Mouse (Mus musculus) T-helper 17 cell (primary cell): ENCODE measurements around the gene Grin2d.

ENCODE experiments used
- in situ Hi-C, 2 experiments: fragments of 300-600 bp; cut with MboI, MseI; formaldehyde crosslinking; loops; 1 replicate in 1 of 2; 2 replicates in 1 of 2; pipeline ENCODE4 v1.15.1; 2025; ENCODE audit warnings: high pct_unique_total_duplicates in 2 of 2

Gene Grin2d

GRCm38 (mm10) chr7:45813787-45814779 is 64.1 kb downstream of the Grin2d start, which contains the start of gene Cyth2:
Cyth2 (minus strand) TSS chr7:45814581.
- in situ Hi-C loops, result no loop called here

- in situ Hi-C loops, result no loop called here
Observed at GRCm38 (mm10) chr7:45812921-45813320, 65.3 kb downstream of the Grin2d start.

GRCm38 (mm10) chr7:45809276-45810075 is 68.7 kb downstream of the Grin2d start:
- in situ Hi-C loops, result loop anchor here in 1 of 2 experiments (5.0 kb wide), 1 partner anchor 77 kb away; no protein-coding TSS in a partner anchor

GRCm38 (mm10) chr7:45808471-45808870 is 69.7 kb downstream of the Grin2d start:
- in situ Hi-C loops, result loop anchor here in 1 of 2 experiments (5.0 kb wide), 1 partner anchor 76 kb away; no protein-coding TSS in a partner anchor

GRCm38 (mm10) chr7:45805941-45806340 is 72.2 kb downstream of the Grin2d start:
- in situ Hi-C loops, result loop anchor here in 1 of 2 experiments (5.0 kb wide), 1 partner anchor 74 kb away; no protein-coding TSS in a partner anchor

- in situ Hi-C loops, result loop anchor here in 1 of 2 experiments (5.0 kb wide), 1 partner anchor 70 kb away; no protein-coding TSS in a partner anchor
Observed at GRCm38 (mm10) chr7:45802551-45802950, 75.6 kb downstream of the Grin2d start.

GRCm38 (mm10) chr7:45801348-45801747 is 76.8 kb downstream of the Grin2d start:
- in situ Hi-C loops, result loop anchor here in 1 of 2 experiments (5.0 kb wide), 1 partner anchor 69 kb away; no protein-coding TSS in a partner anchor

- in situ Hi-C loops, result loop anchor here in 1 of 2 experiments (5.0 kb wide), 1 partner anchor 68 kb away; no protein-coding TSS in a partner anchor
Observed at GRCm38 (mm10) chr7:45800546-45801204, 77.5 kb downstream of the Grin2d start.

GRCm38 (mm10) chr7:45800001-45800400 is 78.2 kb downstream of the Grin2d start:
- in situ Hi-C loops, result loop anchor here in 1 of 2 experiments (5.0 kb wide), 1 partner anchor 68 kb away; no protein-coding TSS in a partner anchor

GRCm38 (mm10) chr7:45798931-45799330 is 79.2 kb downstream of the Grin2d start:
- in situ Hi-C loops, result no loop called here

GRCm38 (mm10) chr7:45798511-45798836 is 79.7 kb downstream of the Grin2d start:
- in situ Hi-C loops, result no loop called here

- in situ Hi-C loops, result no loop called here
Observed at GRCm38 (mm10) chr7:45797661-45798510, 80.3 kb downstream of the Grin2d start.

- in situ Hi-C loops, result no loop called here
Observed at GRCm38 (mm10) chr7:45796950-45797349, 81.2 kb downstream of the Grin2d start.

GRCm38 (mm10) chr7:45794971-45795370 is 83.2 kb downstream of the Grin2d start:
- in situ Hi-C loops, result no loop called here

GRCm38 (mm10) chr7:45793969-45794585 is 84.1 kb downstream of the Grin2d start:
- in situ Hi-C loops, result no loop called here

- in situ Hi-C loops, result no loop called here
Observed at GRCm38 (mm10) chr7:45793240-45793639, 84.9 kb downstream of the Grin2d start.

- in situ Hi-C loops, result no loop called here
Observed at GRCm38 (mm10) chr7:45791756-45792490, 86.3 kb downstream of the Grin2d start.

- in situ Hi-C loops, result no loop called here
Observed at GRCm38 (mm10) chr7:45790721-45791120, 87.5 kb downstream of the Grin2d start.

GRCm38 (mm10) chr7:45787642-45788041 is 90.5 kb downstream of the Grin2d start:
- in situ Hi-C loops, result no loop called here
